Mouse (Mus musculus) limb, embryonic 10.5 days (tissue): ENCODE measurements around the gene Rims1. TPM values are rescaled to one million over a fixed set of nuclear protein-coding genes. Genes with fewer than 3 reads are reported as not detected.

ENCODE experiments used
- DNase-seq: peaks from one replicate; pipeline ENCODE4 v3.0.0-alpha.2; 2017; ENCODE audit warnings: low spot score
- H3K27ac ChIP-seq: fragments of 300-500 bp; sonication (generic); 2 replicates; pipeline ENCODE4 v1.5.1; 2016; ENCODE audit warnings: mild to moderate bottlenecking
- H3K27me3 ChIP-seq: fragments of 300-500 bp; sonication (generic); 2 replicates; pipeline ENCODE4 v1.6.1; 2016; ENCODE audit warnings: low read depth, mild to moderate bottlenecking; ENCODE audit not compliant: poor library complexity, severe bottlenecking
- H3K36me3 ChIP-seq: fragments of 300-500 bp; sonication (generic); 2 replicates; pipeline ENCODE4 v1.6.1; 2016; ENCODE audit warnings: mild to moderate bottlenecking, moderate library complexity
- H3K4me1 ChIP-seq: fragments of 300-500 bp; sonication (generic); 2 replicates; pipeline ENCODE4 v1.6.1; 2016
- H3K4me3 ChIP-seq: fragments of 300-500 bp; sonication (generic); 2 replicates; pipeline ENCODE4 v1.5.1; 2016; ENCODE audit warnings: mild to moderate bottlenecking, moderate library complexity
- H3K9me3 ChIP-seq: fragments of 300-500 bp; sonication (generic); replicated peaks from 2 replicates; pipeline ENCODE4 v1.6.1; 2016; ENCODE audit warnings: mild to moderate bottlenecking
- WGBS: fragments of 180-500 bp; shearing (Covaris S2); methylation state at CpG from one replicate; pipeline ENCODE4 v1.1.7; 2016; 5-methylcytosine and 5-hydroxymethylcytosine counted together
- polyA plus RNA-seq: library from polyadenylated mRNA; unstranded; fragments of >200 nt; fragmentation: Nextera tagmentation; extraction: Ambion mirVana; gene quantifications from 2 replicates; pipeline ENCODE4 v1.2.1, GENCODE M21; 2016

Rims1 gene
- polyA plus RNA-seq, 1 experiment from 2014 or later = 0.83 TPM

GRCm38 (mm10) chr1:22533146-22534096, 272.4 kb downstream of the Rims1 start:
- Histone ChIP-seq H3K4me1 (peaks cover 8% of the 10 kb centered on the region; the same call in 1 of the 2 replicates), H3K27ac (peak overlapping the region; percentile 77), H3K36me3 (no peaks in the 10 kb centered on the region), H3K9me3 (no peaks in the 10 kb centered on the region), H3K4me3 (peak overlapping the region; percentile 78), H3K27me3 (peaks cover 58% of the 10 kb centered on the region)
- under 1% methylated on average over 99 of the region's 112 CpGs for WGBS
- peak; percentile 74 for DNase-seq

- no peak for DNase-seq
- Histone ChIP-seq H3K9me3 (no peaks in the 10 kb centered on the region), H3K27ac (no peak overlapping the region), H3K36me3 (no peaks in the 10 kb centered on the region), H3K27me3 (no peaks in the 10 kb centered on the region), H3K4me3 (no peak overlapping the region), H3K4me1 (no peaks in the 10 kb centered on the region)
- 91% methylated on average over 4 of the region's 4 CpGs for WGBS
Observed at GRCm38 (mm10) chr1:22515103-22515502, 290.7 kb downstream of the Rims1 start.

GRCm38 (mm10) chr1:22512421-22512820, 293.4 kb downstream of the Rims1 start:
- no peaks in the 10 kb centered on the region for H3K36me3 ChIP-seq
- no peak for DNase-seq
- no peaks in the 10 kb centered on the region for H3K9me3 ChIP-seq
- H3K27ac ChIP-seq = no peak overlapping the region
- H3K27me3 ChIP-seq = no peaks in the 10 kb centered on the region
- no peak overlapping the region for H3K4me3 ChIP-seq
- no peaks in the 10 kb centered on the region for H3K4me1 ChIP-seq
- WGBS = 89% methylated on average over 16 of the region's 16 CpGs

- DNase-seq = no peak
- Histone ChIP-seq H3K4me1 (no peaks in the 10 kb centered on the region), H3K27ac (no peak overlapping the region), H3K27me3 (no peaks in the 10 kb centered on the region), H3K36me3 (no peaks in the 10 kb centered on the region), H3K9me3 (no peaks in the 10 kb centered on the region), H3K4me3 (no peak overlapping the region)
- WGBS = 90% methylated on average over 9 of the region's 9 CpGs
Observed at GRCm38 (mm10) chr1:22511614-22512013, 294.2 kb downstream of the Rims1 start.

GRCm38 (mm10) chr1:22508735-22509615, 296.8 kb downstream of the Rims1 start:
- WGBS = 72% methylated on average over 11 of the region's 11 CpGs
- no peak overlapping the region for H3K4me3 ChIP-seq
- no peak overlapping the region for H3K27ac ChIP-seq
- no peaks in the 10 kb centered on the region for H3K27me3 ChIP-seq
- DNase-seq = no peak
- H3K36me3 ChIP-seq = no peaks in the 10 kb centered on the region
- H3K9me3 ChIP-seq = no peaks in the 10 kb centered on the region
- H3K4me1 ChIP-seq = no peaks in the 10 kb centered on the region

GRCm38 (mm10) chr1:22487270-22487864, 318.4 kb downstream of the Rims1 start:
- Histone ChIP-seq H3K27me3 (no peaks in the 10 kb centered on the region), H3K4me3 (no peak overlapping the region), H3K4me1 (no peaks in the 10 kb centered on the region), H3K9me3 (no peaks in the 10 kb centered on the region), H3K27ac (no peak overlapping the region), H3K36me3 (no peaks in the 10 kb centered on the region)
- DNase-seq = no peak
- WGBS = 48% methylated on average over 7 of the region's 7 CpGs

- no peak for DNase-seq
- 85% methylated on average over 2 of the region's 2 CpGs for WGBS
- H3K27ac ChIP-seq = no peak overlapping the region
- no peaks in the 10 kb centered on the region for H3K4me1 ChIP-seq
- H3K4me3 ChIP-seq = no peak overlapping the region
- H3K9me3 ChIP-seq = no peaks in the 10 kb centered on the region
- no peaks in the 10 kb centered on the region for H3K36me3 ChIP-seq
- no peaks in the 10 kb centered on the region for H3K27me3 ChIP-seq
Observed at GRCm38 (mm10) chr1:22476220-22476619, 329.6 kb downstream of the Rims1 start.

GRCm38 (mm10) chr1:22467033-22467432, 338.8 kb downstream of the Rims1 start:
- Histone ChIP-seq H3K27ac (no peak overlapping the region), H3K4me1 (no peaks in the 10 kb centered on the region), H3K4me3 (no peak overlapping the region), H3K36me3 (no peaks in the 10 kb centered on the region), H3K9me3 (no peaks in the 10 kb centered on the region), H3K27me3 (no peaks in the 10 kb centered on the region)
- WGBS = 89% methylated on average over 3 of the region's 3 CpGs
- DNase-seq = no peak

- no peak for DNase-seq
- H3K27ac ChIP-seq = no peak overlapping the region
- no peaks in the 10 kb centered on the region for H3K4me1 ChIP-seq
- H3K4me3 ChIP-seq = no peak overlapping the region
- H3K27me3 ChIP-seq = no peaks in the 10 kb centered on the region
- no peaks in the 10 kb centered on the region for H3K9me3 ChIP-seq
- no peaks in the 10 kb centered on the region for H3K36me3 ChIP-seq
- WGBS = 69% methylated on average over 2 of the region's 2 CpGs
Observed at GRCm38 (mm10) chr1:22466597-22466996, 339.2 kb downstream of the Rims1 start.

- H3K4me1 ChIP-seq = no peaks in the 10 kb centered on the region
- H3K27me3 ChIP-seq = no peaks in the 10 kb centered on the region
- H3K36me3 ChIP-seq = no peaks in the 10 kb centered on the region
- H3K9me3 ChIP-seq = no peaks in the 10 kb centered on the region
- no peak overlapping the region for H3K27ac ChIP-seq
- DNase-seq = no peak
- no peak overlapping the region for H3K4me3 ChIP-seq
- WGBS = 88% methylated on average over 2 of the region's 2 CpGs
Observed at GRCm38 (mm10) chr1:22424020-22424419, 381.8 kb downstream of the Rims1 start.

- Histone ChIP-seq H3K4me3 (no peak overlapping the region), H3K36me3 (no peaks in the 10 kb centered on the region), H3K27me3 (no peaks in the 10 kb centered on the region), H3K27ac (no peak overlapping the region), H3K4me1 (no peaks in the 10 kb centered on the region), H3K9me3 (no peaks in the 10 kb centered on the region)
- DNase-seq = no peak
- WGBS = 81% methylated on average over 5 of the region's 5 CpGs
Observed at GRCm38 (mm10) chr1:22422102-22422501, 383.7 kb downstream of the Rims1 start.

- Histone ChIP-seq H3K4me3 (no peak overlapping the region), H3K27me3 (no peaks in the 10 kb centered on the region), H3K27ac (no peak overlapping the region), H3K4me1 (no peaks in the 10 kb centered on the region), H3K36me3 (no peaks in the 10 kb centered on the region), H3K9me3 (no peaks in the 10 kb centered on the region)
- WGBS = 88% methylated on average over 7 of the region's 7 CpGs
- no peak for DNase-seq
Observed at GRCm38 (mm10) chr1:22410173-22410572, 395.6 kb downstream of the Rims1 start.
